Mouse (Mus musculus): ENCODE measurements around the gene Zfp787.
"Not testable (repeated sequence)": the region's sequence is repeated elsewhere in the genome, so short reads cannot be mapped to it uniquely, and the experiment has no call there.

DNA sequence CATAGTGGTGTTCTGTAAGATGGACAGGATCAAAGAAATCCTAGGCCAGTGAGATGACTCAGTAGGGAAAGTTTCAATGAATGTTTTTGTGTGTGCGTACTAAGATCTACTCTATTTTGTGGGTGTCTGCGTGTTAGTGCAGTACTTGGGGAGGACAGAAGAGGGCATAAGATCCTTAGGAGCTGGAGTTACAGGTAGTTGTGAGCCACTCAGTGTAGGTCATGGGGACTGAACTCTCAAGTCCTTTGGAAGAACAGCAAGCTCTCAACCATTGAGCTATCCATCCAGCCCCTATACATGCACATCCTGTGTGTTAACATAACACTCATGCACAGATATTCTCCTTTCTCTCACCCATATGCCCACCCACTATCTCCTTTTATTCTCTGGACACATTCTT, 35.7 kb downstream of the Zfp787 start:
- TF ChIP-seq CTCF (IDR thresholded peaks at IDR 0.05; ENCODE audit: low read depth) = peak; percentile 43
- TF ChIP-seq EP300 (optimal IDR thresholded peaks at IDR 0.05) = not testable (repeated sequence)

All from stomach, postnatal 0 days (tissue).